Mouse (Mus musculus): Measurements from ENCODE around the gene Metap1. TPM values are rescaled to one million over a fixed set of nuclear protein-coding genes. Genes with fewer than 3 reads are reported as not detected.
"Not testable (repeated sequence)": the region's sequence is repeated elsewhere in the genome, so short reads cannot be mapped to it uniquely, and the experiment has no call there.

Metap1 gene
- total and polyA plus RNA-seq, 3 experiments = 57.4 to 96.3 (median 71.0) TPM

GRCm38 (mm10) chr3:138471066-138471465 is 18.2 kb downstream of the Metap1 start:
- no peak for DNase-seq (ENCODE audit: low read depth, low spot score)
- no peaks in the 10 kb centered on the region for H3K9me3 ChIP-seq (replicated peaks; ENCODE audit: insufficient read depth, low read length)
- no peaks in the 10 kb centered on the region for H3K27me3 ChIP-seq (ENCODE audit: control insufficient read depth in 1 of 2, insufficient read depth in 2 of 2, low read length in 2 of 2)
- H3K9ac ChIP-seq (ENCODE audit: control insufficient read depth, low read depth, low read length, poor library complexity, severe bottlenecking) = no peak overlapping the region
- H3K4me3 ChIP-seq (ENCODE audit: control insufficient read depth in 1 of 2, insufficient read depth in 1 of 2, low read depth in 2 of 2, low read length in 2 of 2) = no peak overlapping the region
- H3K27ac ChIP-seq (ENCODE audit: control insufficient read depth, low read depth, low read length) = no peak overlapping the region
- TF ChIP-seq RAD21 (IDR thresholded peaks at IDR 0.05; ENCODE audit: low read depth, low read length) (no peak), TCF12 (IDR thresholded peaks at IDR 0.05; ENCODE audit: low read depth, low read length) (no peak), ZMIZ1 (IDR thresholded peaks at IDR 0.05; ENCODE audit: low read depth, low read length) (no peak), USF1 (IDR thresholded peaks at IDR 0.05; ENCODE audit: low read depth, low read length) (no peak), NELFE (IDR thresholded peaks at IDR 0.05; ENCODE audit: low read depth, low read length) (no peak), TBP (IDR thresholded peaks at IDR 0.05; ENCODE audit: low read depth, low read length) (no peak), ZKSCAN1 (IDR thresholded peaks at IDR 0.05; ENCODE audit: low read depth, low read length) (no peak), HCFC1 (IDR thresholded peaks at IDR 0.05; ENCODE audit: low read depth, low read length) (no peak), POLR2AphosphoS5 (IDR thresholded peaks at IDR 0.05; ENCODE audit: borderline replicate concordance, low read depth, low read length) (no peak), SIN3A (IDR thresholded peaks at IDR 0.05; ENCODE audit: low read length) (no peak)
- no peaks in the 10 kb centered on the region for H3K4me1 ChIP-seq (ENCODE audit: control insufficient read depth in 1 of 2, insufficient read depth in 2 of 2, low read length in 2 of 2)
- H3K79me2 ChIP-seq (ENCODE audit: control insufficient read depth, insufficient read depth, low read length, poor library complexity) = 0 out of 2 replicates have a peak, but pooled peaks cover 1% of the 10 kb centered on the region
- H3K36me3 ChIP-seq (ENCODE audit: control insufficient read depth in 1 of 2, insufficient read depth in 2 of 2, low read length in 2 of 2) = peaks cover 0 to 42% of the 10 kb centered on the region in 2 experiments; a peak in 2 of 4 replicates

- not testable (repeated sequence) for H3K9ac ChIP-seq (ENCODE audit: control insufficient read depth, low read depth, low read length, poor library complexity, severe bottlenecking); DNase-seq (ENCODE audit: low read depth, low spot score); H3K4me3 ChIP-seq (ENCODE audit: control insufficient read depth in 1 of 2, insufficient read depth in 1 of 2, low read depth in 2 of 2, low read length in 2 of 2); H3K27me3 ChIP-seq (ENCODE audit: control insufficient read depth in 1 of 2, insufficient read depth in 2 of 2, low read length in 2 of 2); H3K4me1 ChIP-seq (ENCODE audit: control insufficient read depth in 1 of 2, insufficient read depth in 2 of 2, low read length in 2 of 2); H3K9me3 ChIP-seq (replicated peaks; ENCODE audit: insufficient read depth, low read length); H3K27ac ChIP-seq (ENCODE audit: control insufficient read depth, low read depth, low read length); H3K79me2 ChIP-seq (ENCODE audit: control insufficient read depth, insufficient read depth, low read length, poor library complexity)
- H3K36me3 ChIP-seq (ENCODE audit: control insufficient read depth in 1 of 2, insufficient read depth in 2 of 2, low read length in 2 of 2) = peaks cover 0 to 41% of the 10 kb centered on the region in 2 experiments; a peak in 2 of 4 replicates
These were observed 22.7 kb downstream of the Metap1 start for GRCm38 (mm10) chr3:138466656-138467055.

- no peaks in the 10 kb centered on the region for H3K4me1 ChIP-seq (ENCODE audit: control insufficient read depth in 1 of 2, insufficient read depth in 2 of 2, low read length in 2 of 2)
- no peak overlapping the region for H3K9ac ChIP-seq (ENCODE audit: control insufficient read depth, low read depth, low read length, poor library complexity, severe bottlenecking)
- no peak for TF ChIP-seq POLR2A (IDR thresholded peaks at IDR 0.05; ENCODE audit: control insufficient read depth in 1 of 2, insufficient read depth in 1 of 2, low read depth in 1 of 2, low read length in 2 of 2, poor library complexity in 1 of 2)
- TF ChIP-seq KAT2A (conservative IDR thresholded peaks at IDR 0.05; ENCODE audit: low read depth, low read length) = no peak
- TF ChIP-seq MYC (IDR thresholded peaks at IDR 0.05; ENCODE audit: low read depth, low read length) = no peak
- no peak for TF ChIP-seq MXI1 (IDR thresholded peaks at IDR 0.05; ENCODE audit: low read depth, low read length)
- TF ChIP-seq POLR2AphosphoS5 (IDR thresholded peaks at IDR 0.05; ENCODE audit: borderline replicate concordance, low read depth, low read length) = no peak
- TF ChIP-seq ZKSCAN1 (IDR thresholded peaks at IDR 0.05; ENCODE audit: low read depth, low read length) = no peak
- TF ChIP-seq CHD1 (IDR thresholded peaks at IDR 0.05; ENCODE audit: low read depth, low read length) = no peak
- TF ChIP-seq TBP (IDR thresholded peaks at IDR 0.05; ENCODE audit: low read depth, low read length) = no peak
- no peak for TF ChIP-seq USF2 (IDR thresholded peaks at IDR 0.05; ENCODE audit: borderline replicate concordance in 1 of 2, insufficient read depth in 1 of 2, low read depth in 1 of 2, low read length in 2 of 2)
- no peak for TF ChIP-seq JUND (IDR thresholded peaks at IDR 0.05; ENCODE audit: low read depth, low read length)
- no peak for TF ChIP-seq ZMIZ1 (IDR thresholded peaks at IDR 0.05; ENCODE audit: low read depth, low read length)
- no peak for TF ChIP-seq RAD21 (IDR thresholded peaks at IDR 0.05; ENCODE audit: low read depth, low read length)
- no peak for TF ChIP-seq MAFK (IDR thresholded peaks at IDR 0.05; ENCODE audit: borderline replicate concordance, low read depth, low read length)
- TF ChIP-seq E2F4 (IDR thresholded peaks at IDR 0.05; ENCODE audit: borderline replicate concordance, low read depth, low read length) = no peak
- TF ChIP-seq BHLHE40 (IDR thresholded peaks at IDR 0.05; ENCODE audit: borderline replicate concordance, low read depth, low read length) = no peak
- H3K4me3 ChIP-seq (ENCODE audit: control insufficient read depth in 1 of 2, insufficient read depth in 1 of 2, low read depth in 2 of 2, low read length in 2 of 2) = no peak overlapping the region
- H3K27ac ChIP-seq (ENCODE audit: control insufficient read depth, low read depth, low read length) = no peak overlapping the region
- DNase-seq (ENCODE audit: low read depth, low spot score) = no peak
- H3K79me2 ChIP-seq (ENCODE audit: control insufficient read depth, insufficient read depth, low read length, poor library complexity) = no peaks in the 10 kb centered on the region
- H3K36me3 ChIP-seq (ENCODE audit: control insufficient read depth in 1 of 2, insufficient read depth in 2 of 2, low read length in 2 of 2) = peaks cover 0 to 45% of the 10 kb centered on the region in 2 experiments; a peak in 2 of 4 replicates
- no peaks in the 10 kb centered on the region for H3K27me3 ChIP-seq (ENCODE audit: control insufficient read depth in 1 of 2, insufficient read depth in 2 of 2, low read length in 2 of 2)
- H3K9me3 ChIP-seq (replicated peaks; ENCODE audit: insufficient read depth, low read length) = no peaks in the 10 kb centered on the region
These were observed 24.7 kb downstream of the Metap1 start for GRCm38 (mm10) chr3:138464573-138465147.

Measured in MEL (cell line).